Mouse (Mus musculus): ENCODE results near the gene Golph3l. TPM values are rescaled to one million over a fixed set of nuclear protein-coding genes. Genes with fewer than 3 reads are reported as not detected.
A peak's percentile ranks its signal among the peaks of the same experiment; 100 is the strongest.
"Not testable (repeated sequence)": the region's sequence is repeated elsewhere in the genome, so short reads cannot be mapped to it uniquely, and the experiment has no call there.

The Golph3l gene
- polyA plus RNA-seq, 1 experiment from 2014 or later: 34.8 TPM

DNA sequence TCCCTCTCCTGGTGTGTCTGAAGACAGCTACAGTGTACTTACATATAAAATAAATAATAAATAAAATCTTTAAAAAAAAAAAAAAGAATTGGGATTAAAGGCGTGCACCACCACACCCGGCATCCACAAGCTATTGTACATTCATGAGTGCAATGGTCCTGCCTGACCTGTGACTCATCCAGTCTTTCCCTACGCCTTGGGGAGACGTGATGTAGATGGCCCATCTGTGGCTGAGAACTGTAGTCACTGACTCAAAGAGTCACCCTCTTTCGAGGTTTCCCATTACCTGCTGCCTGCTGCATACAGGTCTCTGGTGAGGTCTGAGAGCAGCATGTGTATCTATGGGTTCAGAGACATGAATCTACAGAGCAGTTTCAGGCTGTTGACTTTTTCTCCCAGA lies 59.3 kb downstream of the Golph3l start:
- Histone ChIP-seq H3K4me3 (no peak overlapping the region), H3K4me2 (replicated peaks) (no peak overlapping the region), H3K9ac (no peak overlapping the region), H3K36me3 (no peaks in the 10 kb centered on the region), H3K4me1 (peaks cover 9% of the 10 kb centered on the region), H3K27me3 (no peaks in the 10 kb centered on the region), H3K9me3 (no peaks in the 10 kb centered on the region), H3K27ac (no peak overlapping the region)
- no peak for ATAC-seq (ENCODE audit: insufficient number of reproducible peaks, insufficient read depth, low FRiP score, low TSS enrichment)
- WGBS: 92% methylated on average over 5 of the region's 5 CpGs

DNA sequence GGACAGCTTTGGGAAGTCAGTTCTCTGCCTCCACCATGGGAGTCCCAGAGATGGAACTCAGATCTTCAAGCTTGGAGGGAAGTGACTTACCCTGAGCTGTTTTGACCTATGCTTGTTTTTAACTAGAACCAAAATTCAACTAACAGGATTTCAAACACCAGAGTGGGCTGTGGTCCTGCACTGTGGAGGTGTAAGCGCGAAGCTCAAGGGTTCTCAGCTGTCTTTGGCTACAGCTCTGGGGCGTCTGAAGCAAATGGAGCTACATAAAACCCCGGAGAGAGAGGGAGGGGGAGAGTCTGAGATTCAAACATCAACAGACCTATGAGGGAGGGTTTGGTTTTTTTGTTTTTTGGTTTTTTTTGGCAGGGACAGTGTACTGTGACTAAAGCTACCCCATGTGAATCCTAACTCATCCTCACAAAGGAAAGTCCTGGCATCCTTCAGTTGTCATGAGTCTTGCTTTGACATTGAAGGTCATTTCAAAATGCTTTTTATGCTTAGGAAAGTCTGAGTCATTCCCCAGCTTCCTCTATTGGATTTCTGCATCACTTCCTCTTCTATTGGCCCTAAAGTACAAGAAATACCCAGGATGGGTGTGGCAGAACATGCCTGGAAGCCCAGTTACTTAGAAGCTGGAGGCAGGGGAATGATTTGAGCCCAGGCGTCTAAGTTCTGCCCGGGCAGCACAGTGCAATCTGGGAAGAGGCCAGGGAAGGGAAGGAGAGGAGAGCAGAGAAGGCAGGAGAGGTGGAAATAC lies 61.7 kb downstream of the Golph3l start:
- no peaks in the 10 kb centered on the region for H3K27me3 ChIP-seq
- no peak overlapping the region for H3K9ac ChIP-seq
- no peak for ATAC-seq (ENCODE audit: insufficient number of reproducible peaks, insufficient read depth, low FRiP score, low TSS enrichment)
- WGBS: 69% methylated on average over 6 of the region's 6 CpGs
- H3K27ac ChIP-seq: peak overlapping the region; percentile 20; the same call in 1 of the 2 replicates
- no peak overlapping the region for H3K4me3 ChIP-seq
- H3K4me2 ChIP-seq (replicated peaks): no peak overlapping the region
- H3K9me3 ChIP-seq: no peaks in the 10 kb centered on the region
- H3K36me3 ChIP-seq: no peaks in the 10 kb centered on the region
- H3K4me1 ChIP-seq: peaks cover 18% of the 10 kb centered on the region

GRCm38 (mm10) chr3:95651033-95651373 lies 62.3 kb downstream of the Golph3l start:
- WGBS: 82% methylated on average over 3 of the region's 3 CpGs
- no peaks in the 10 kb centered on the region for H3K36me3 ChIP-seq
- ATAC-seq (ENCODE audit: insufficient number of reproducible peaks, insufficient read depth, low FRiP score, low TSS enrichment): no peak
- no peak overlapping the region for H3K4me2 ChIP-seq (replicated peaks)
- H3K27ac ChIP-seq: peak overlapping the region; percentile 20; the same call in 1 of the 2 replicates
- H3K4me3 ChIP-seq: no peak overlapping the region
- H3K9ac ChIP-seq: no peak overlapping the region
- H3K27me3 ChIP-seq: no peaks in the 10 kb centered on the region
- H3K4me1 ChIP-seq: peaks cover 18% of the 10 kb centered on the region
- H3K9me3 ChIP-seq: no peaks in the 10 kb centered on the region

DNA sequence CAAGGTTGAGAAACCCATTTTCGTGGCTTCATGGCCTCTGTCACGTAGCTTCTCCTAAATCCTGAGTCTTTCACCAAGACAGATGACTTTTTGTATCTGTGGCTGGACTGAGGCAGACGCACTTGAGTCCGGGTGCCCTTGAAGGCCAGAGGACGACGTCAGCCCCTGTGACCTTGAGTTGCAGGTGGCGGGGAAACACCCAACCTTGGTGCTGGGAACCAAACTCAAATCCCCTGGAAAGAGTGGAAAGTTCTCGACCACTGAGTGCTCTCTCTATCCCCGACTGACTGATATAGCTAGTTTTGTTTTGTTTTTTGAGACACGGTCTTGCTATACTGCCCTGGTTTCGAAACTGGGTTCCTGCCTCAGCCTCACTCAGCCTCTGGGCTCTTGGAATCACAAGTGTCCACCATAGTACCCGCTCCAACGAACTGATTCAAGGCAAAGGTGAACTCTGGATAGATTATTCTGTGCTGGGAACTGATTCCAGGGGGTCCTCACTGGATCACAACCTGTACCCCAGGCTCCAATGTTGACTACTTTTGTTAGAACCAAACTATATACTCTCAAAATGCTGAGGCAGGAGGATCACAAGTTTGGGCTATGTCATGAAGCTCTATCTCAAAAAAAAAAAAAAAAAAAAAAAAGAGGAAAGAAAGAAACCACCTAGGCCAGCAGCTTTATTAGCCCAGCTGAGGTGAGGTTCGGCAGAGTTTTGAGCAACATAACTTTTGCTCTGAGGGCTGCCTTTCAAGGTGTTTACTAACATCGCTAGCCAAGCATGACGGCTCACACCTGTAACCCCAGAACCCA lies 62.9 kb downstream of the Golph3l start:
- H3K4me1 ChIP-seq: peaks cover 18% of the 10 kb centered on the region
- no peak overlapping the region for H3K4me3 ChIP-seq
- H3K27ac ChIP-seq: no peak overlapping the region
- H3K4me2 ChIP-seq (replicated peaks): no peak overlapping the region
- 82% methylated on average over 16 of the region's 16 CpGs for WGBS
- ATAC-seq (ENCODE audit: insufficient number of reproducible peaks, insufficient read depth, low FRiP score, low TSS enrichment): no peak
- H3K36me3 ChIP-seq: no peaks in the 10 kb centered on the region
- H3K27me3 ChIP-seq: no peaks in the 10 kb centered on the region
- no peak overlapping the region for H3K9ac ChIP-seq
- H3K9me3 ChIP-seq: no peaks in the 10 kb centered on the region

DNA sequence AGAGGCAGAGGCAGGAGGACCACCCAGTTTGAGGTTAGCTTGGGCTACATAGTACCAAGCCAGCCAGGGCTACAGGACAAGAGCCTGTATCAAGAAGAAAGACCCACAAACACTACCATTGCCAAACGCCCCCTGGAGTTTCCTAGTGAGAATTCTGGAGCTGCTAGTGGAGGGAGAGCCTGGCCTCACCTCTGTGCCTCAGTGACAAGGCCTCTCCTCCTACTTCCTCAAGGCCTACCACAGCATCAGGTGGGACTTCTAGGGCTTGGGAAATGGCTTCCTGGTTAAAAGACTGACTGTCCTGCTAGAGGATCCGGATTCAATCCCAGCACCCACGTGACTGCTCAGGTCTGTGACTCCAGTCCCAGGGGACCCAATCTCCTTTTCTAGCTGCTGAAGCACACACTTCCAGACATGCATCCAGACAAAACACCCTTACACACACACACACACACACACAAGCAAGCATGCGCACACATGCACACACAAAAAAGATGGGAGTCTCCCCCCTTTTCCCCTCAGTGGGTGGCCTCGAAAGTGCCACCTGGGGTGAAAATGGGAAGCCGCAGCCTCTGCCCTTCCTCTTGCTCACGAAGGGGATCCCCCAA lies 63.6 kb downstream of the Golph3l start:
- no peaks in the 10 kb centered on the region for H3K36me3 ChIP-seq
- no peaks in the 10 kb centered on the region for H3K27me3 ChIP-seq
- no peak for ATAC-seq (ENCODE audit: insufficient number of reproducible peaks, insufficient read depth, low FRiP score, low TSS enrichment)
- no peaks in the 10 kb centered on the region for H3K9me3 ChIP-seq
- H3K27ac ChIP-seq: no peak overlapping the region
- no peak overlapping the region for H3K9ac ChIP-seq
- peaks cover 18% of the 10 kb centered on the region for H3K4me1 ChIP-seq
- H3K4me2 ChIP-seq (replicated peaks): no peak overlapping the region
- 53% methylated on average over 7 of the region's 7 CpGs for WGBS
- no peak overlapping the region for H3K4me3 ChIP-seq

DNA sequence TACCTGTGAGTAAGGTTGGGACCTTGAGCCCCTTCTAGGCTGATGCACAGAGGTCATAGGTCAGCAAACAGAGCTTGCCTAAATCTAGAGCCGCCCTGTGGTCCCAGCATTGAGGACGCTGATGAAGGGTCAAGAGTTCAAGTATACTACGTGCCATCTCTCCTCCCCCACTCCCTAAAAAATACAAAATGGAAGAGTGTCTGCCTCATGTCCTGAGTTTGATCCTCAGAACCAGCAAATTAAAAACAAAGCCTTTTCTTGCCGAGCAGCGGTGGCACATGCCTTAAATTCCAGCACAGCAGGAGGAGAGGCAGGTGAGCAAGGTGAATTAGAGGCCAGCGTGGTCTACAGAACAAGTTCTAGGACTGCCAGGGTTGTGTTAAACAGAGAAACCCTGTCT lies 64.1 kb downstream of the Golph3l start:
- Histone ChIP-seq H3K27me3 (no peaks in the 10 kb centered on the region), H3K4me2 (replicated peaks) (no peak overlapping the region), H3K36me3 (no peaks in the 10 kb centered on the region), H3K27ac (no peak overlapping the region), H3K4me1 (peaks cover 18% of the 10 kb centered on the region), H3K4me3 (no peak overlapping the region), H3K9ac (no peak overlapping the region), H3K9me3 (no peaks in the 10 kb centered on the region)
- 12% methylated on average over 6 of the region's 6 CpGs for WGBS
- ATAC-seq (ENCODE audit: insufficient number of reproducible peaks, insufficient read depth, low FRiP score, low TSS enrichment): no peak

DNA sequence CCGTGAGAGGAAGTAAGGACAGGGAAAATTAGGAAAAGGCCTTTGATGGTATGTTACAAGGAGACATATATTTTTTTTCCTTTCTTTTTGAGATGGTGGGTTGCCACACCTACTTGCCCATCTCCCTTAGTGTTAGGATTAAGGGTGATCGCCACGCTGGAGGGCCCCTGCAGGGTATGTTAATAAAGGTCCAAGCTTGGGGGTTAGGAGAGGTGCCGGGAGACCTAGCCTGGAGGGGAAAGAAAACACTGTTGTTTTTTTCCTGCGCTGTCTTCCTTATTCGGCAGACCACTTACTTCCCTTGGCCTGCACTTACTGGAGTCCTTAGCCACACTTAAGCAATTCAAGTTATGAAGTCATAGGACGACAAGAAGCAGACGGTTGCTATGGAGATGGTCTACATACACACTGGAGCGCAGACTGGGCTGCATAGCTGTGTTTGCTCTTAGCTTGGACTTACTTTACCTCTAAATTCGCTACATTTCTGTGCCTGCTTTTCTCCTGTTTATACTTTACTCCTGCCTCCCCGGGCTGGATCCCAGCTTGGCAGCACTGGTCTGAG lies 64.8 kb downstream of the Golph3l start:
- 10% methylated on average over 11 of the region's 11 CpGs for WGBS
- Histone ChIP-seq H3K4me1 (peaks cover 18% of the 10 kb centered on the region), H3K27me3 (no peaks in the 10 kb centered on the region), H3K4me3 (no peak overlapping the region), H3K9ac (no peak overlapping the region), H3K27ac (peak overlapping the region; percentile 57; the same call in 1 of the 2 replicates), H3K4me2 (replicated peaks) (no peak overlapping the region), H3K36me3 (no peaks in the 10 kb centered on the region), H3K9me3 (no peaks in the 10 kb centered on the region)
- no peak for ATAC-seq (ENCODE audit: insufficient number of reproducible peaks, insufficient read depth, low FRiP score, low TSS enrichment)

DNA sequence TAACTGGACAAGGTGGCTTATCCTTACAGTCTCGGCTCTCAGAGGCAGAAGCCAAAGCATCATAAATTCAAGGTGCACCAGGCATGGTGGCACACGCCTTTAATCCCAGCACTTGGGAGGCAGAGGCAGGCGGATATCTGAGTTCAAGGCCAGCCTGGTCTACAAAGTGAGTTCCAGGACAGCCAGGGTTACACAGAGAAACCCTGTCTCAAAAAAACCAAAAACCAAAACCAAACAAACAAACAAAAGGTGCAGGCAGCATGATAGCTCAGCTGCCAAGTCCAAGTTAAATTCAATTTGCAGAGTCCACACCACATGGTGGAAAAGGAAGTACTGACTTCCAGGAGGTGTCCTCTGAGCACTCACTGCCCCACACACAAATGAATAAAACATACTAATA lies 65.6 kb downstream of the Golph3l start:
- not testable (repeated sequence) for H3K4me3 ChIP-seq; H3K4me2 ChIP-seq (replicated peaks); H3K27me3 ChIP-seq; H3K9me3 ChIP-seq; H3K36me3 ChIP-seq; H3K27ac ChIP-seq; H3K9ac ChIP-seq; ATAC-seq (ENCODE audit: insufficient number of reproducible peaks, insufficient read depth, low FRiP score, low TSS enrichment)
- H3K4me1 ChIP-seq: peaks cover 18% of the 10 kb centered on the region
- 79% methylated on average over 3 of the region's 3 CpGs for WGBS

- Histone ChIP-seq H3K27ac (no peak overlapping the region), H3K9ac (no peak overlapping the region), H3K4me3 (no peak overlapping the region), H3K27me3 (no peaks in the 10 kb centered on the region), H3K4me1 (peaks cover 20% of the 10 kb centered on the region), H3K4me2 (replicated peaks) (no peak overlapping the region), H3K9me3 (no peaks in the 10 kb centered on the region), H3K36me3 (no peaks in the 10 kb centered on the region)
- no peak for ATAC-seq (ENCODE audit: insufficient number of reproducible peaks, insufficient read depth, low FRiP score, low TSS enrichment)
- 90% methylated on average over 5 of the region's 5 CpGs for WGBS
These were observed 66.7 kb downstream of the Golph3l start for GRCm38 (mm10) chr3:95655437-95655836.

DNA sequence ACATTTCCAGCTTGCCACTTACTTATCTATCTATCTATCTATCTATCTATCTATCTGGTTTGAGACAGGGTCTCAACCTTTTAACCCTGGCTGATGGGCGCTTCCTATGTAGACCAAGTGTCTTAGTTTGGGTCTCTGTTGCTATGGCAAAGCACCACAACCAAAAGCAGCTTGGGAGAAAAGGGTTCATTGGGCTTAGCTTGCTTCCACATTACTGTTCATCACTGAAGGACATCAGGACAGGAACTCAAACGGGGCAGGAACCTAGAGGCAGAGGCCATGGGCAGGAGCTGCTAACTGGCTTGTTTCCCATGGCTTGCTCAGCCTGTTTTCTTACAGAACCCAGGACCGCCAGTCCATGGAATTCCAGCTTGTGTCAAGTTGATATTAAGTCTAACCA lies 68.4 kb downstream of the Golph3l start:
- 92% methylated on average over 3 of the region's 3 CpGs for WGBS
- no peak for ATAC-seq (ENCODE audit: insufficient number of reproducible peaks, insufficient read depth, low FRiP score, low TSS enrichment)
- Histone ChIP-seq H3K4me1 (peaks cover 35% of the 10 kb centered on the region), H3K9ac (no peak overlapping the region), H3K27ac (no peak overlapping the region), H3K4me3 (no peak overlapping the region), H3K9me3 (no peaks in the 10 kb centered on the region), H3K27me3 (no peaks in the 10 kb centered on the region), H3K36me3 (peaks cover 11% of the 10 kb centered on the region), H3K4me2 (replicated peaks) (no peak overlapping the region)

GRCm38 (mm10) chr3:95657711-95658110 lies 69.0 kb downstream of the Golph3l start:
- H3K27me3 ChIP-seq: no peaks in the 10 kb centered on the region
- H3K27ac ChIP-seq: no peak overlapping the region; the same call in 1 of the 2 replicates
- peaks cover 34% of the 10 kb centered on the region for H3K4me1 ChIP-seq
- H3K9me3 ChIP-seq: no peaks in the 10 kb centered on the region
- H3K9ac ChIP-seq: peak overlapping the region; percentile 100; the same call in 1 of the 2 replicates
- peak overlapping the region; percentile 88 for H3K4me2 ChIP-seq (replicated peaks)
- peak overlapping the region; percentile 95 for H3K4me3 ChIP-seq
- H3K36me3 ChIP-seq: peaks cover 14% of the 10 kb centered on the region
- no peak for ATAC-seq (ENCODE audit: insufficient number of reproducible peaks, insufficient read depth, low FRiP score, low TSS enrichment)
- WGBS: 89% methylated on average over 3 of the region's 3 CpGs
